Mouse (Mus musculus) lung, postnatal 36 days (tissue): ENCODE data around the gene Prpf19.
A peak's percentile ranks its signal among the peaks of the same experiment; 100 is the strongest.

Experiments
- DNase-seq: peaks from one replicate; pipeline ENCODE4 v3.0.0; 2022; ENCODE audit warnings: mixed read lengths

Gene Prpf19

DNA sequence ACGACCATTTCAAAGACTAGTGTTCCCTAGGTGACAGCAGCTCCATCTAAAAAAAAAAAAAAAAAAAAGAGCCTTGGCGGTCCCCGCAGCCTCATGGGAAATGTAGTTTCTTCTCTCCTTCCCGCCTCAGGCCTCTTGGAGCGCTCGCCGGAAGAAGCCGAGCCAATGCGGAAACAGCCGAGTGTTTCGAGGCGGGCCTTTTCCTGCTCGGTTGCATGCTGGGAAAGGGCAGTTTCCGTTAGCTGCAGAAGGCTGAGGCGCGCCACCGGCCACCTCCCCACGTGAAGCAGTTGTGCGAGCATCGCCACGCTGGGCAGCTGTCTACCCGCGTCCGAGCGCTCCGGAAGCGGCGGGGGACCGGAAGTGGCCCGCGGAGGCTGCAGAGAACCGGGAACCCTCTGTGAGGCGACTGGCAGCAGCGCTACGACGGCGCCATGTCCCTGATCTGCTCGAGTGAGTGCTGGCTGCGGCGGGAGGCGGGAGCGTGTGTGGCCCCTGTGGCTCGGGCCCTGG is at the start of gene Prpf19:
Gene Prpf19 (plus strand): TSS at position 216 of the 513 bp plus-strand sequence.
- DNase-seq: peak; percentile 98

DNA sequence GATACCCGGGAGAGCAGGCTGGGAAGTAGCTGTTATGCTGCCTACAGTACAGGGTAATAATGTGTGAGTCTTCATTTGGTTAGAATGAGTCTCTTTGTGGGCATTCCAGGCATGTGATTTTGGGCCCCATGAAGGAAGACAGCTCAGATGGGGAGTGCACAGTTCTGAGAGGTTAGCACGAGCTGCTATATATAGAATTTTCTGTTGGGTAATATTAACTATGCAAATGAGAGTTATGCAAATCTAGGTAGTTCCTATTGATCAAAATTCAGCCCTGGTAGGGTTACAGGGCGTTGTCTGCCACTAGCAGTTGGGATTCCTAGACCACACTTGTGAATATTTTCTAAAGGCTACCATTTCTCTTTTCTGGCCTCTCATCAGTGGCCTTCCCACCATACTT is 49.6 kb upstream of the Prpf19 start:
- DNase-seq: no peak

DNA sequence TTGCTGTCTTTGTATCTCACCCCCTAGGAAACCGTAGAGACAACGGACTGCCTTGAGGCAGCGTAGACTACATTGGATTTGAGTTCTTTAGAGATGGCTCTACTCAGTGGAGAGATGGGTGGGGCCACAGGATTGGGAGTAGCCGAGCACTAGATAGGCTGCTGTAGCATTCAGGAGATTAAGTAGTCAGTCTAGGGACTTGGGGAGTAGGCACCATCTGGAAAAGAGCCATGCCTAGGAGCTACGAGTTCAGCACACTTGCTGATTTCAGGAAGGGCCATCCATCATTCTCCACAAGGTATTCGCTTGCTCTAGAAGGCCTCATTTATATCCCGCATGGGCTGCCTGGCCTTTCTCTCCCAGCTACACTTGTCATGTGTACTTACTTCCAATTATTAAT is 48.9 kb upstream of the Prpf19 start:
- no peak for DNase-seq

DNA sequence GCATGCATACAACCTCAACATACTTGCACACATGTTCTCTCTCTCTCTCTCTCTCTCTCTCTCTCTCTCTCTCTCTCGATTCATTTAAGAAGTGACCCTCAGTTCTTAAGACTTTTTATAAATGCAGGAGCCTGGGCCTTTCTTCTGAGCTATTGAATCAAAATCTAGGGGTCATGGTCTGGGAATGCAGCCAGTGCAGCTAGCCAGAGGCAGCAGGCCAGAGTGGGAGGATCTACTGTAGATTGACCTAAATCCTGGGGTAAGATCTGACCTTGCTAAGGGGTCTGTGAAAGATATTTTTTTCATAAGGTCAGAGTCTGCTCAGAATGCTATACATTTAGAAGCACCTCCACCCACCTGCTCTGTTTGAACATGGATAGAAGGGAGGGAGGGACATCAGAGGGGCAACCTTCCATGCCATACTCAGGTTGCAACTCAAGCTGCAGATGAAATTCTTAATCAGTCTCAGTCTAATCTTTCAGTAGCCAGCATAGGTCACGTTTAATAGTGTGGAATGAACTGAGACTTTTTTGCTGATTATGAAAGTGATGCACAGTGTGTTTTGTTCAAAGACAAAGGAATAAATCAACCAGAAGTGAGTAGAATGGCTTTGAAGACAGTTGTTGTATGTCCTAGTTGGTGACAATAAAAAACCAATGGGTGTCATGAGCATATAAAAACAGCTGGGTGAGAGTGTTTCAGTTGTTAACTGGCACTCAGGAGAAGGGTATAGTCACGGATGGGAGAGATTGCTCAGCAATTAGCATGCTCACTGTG is 47.5 kb upstream of the Prpf19 start:
- DNase-seq: no peak

DNA sequence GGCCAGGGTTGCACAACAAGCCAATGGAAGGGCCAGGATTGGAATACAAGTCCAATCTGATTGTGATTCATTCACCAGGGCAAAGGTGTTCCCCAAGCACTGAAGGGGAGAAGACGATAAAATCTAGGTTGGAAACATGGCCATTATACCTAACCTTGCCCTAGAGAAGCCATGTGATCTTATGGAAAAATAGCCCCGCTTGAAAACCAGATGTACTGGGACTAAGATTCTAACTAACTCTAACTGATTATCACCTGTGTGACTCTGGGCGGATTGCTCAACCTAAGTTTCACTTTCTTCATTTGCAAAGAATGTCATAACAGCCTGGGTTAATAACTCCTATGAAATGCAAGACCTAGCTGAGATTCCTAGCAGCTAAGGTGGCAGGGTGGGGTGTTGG is 39.6 kb upstream of the Prpf19 start:
- DNase-seq: no peak

GRCm38 (mm10) chr19:10856520-10856919 is 38.5 kb upstream of the Prpf19 start:
- no peak for DNase-seq

GRCm38 (mm10) chr19:10860072-10860497 is 34.9 kb upstream of the Prpf19 start:
- DNase-seq: no peak

- no peak for DNase-seq
Measured at GRCm38 (mm10) chr19:10866351-10866750, 28.7 kb upstream of the Prpf19 start.

DNA sequence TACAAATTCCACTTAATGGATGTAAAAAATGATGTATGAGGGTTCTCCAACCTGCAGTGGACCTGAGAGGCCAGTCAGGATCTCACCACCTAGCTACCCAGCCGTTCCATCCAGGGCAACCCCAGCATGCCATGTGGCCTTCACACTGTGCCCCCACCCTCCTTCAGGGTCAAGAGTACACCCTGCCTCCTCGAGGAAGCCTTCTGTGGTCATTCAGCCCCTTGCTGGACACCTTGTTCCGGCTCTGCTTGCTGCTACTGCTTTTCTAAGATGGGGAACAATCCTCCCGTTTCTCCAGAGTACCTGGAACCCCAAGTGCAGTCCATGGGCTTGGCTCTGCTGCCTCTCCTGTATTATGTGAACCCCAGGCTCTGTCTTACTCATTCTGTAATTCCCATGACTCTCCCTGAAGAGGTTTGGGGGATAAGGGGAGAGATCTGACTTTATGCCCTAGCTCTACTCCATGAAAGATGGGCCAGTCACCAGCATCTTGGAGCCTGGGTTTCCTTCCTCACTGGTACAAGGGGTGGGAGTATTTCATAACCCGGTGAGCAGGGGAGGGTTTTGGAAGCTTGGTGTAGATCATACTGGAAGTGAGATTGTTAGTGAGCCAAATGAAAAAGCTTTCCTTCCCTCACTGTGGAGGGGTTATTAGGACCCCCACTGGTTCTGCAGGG is 26.9 kb upstream of the Prpf19 start:
- DNase-seq: no peak

DNA sequence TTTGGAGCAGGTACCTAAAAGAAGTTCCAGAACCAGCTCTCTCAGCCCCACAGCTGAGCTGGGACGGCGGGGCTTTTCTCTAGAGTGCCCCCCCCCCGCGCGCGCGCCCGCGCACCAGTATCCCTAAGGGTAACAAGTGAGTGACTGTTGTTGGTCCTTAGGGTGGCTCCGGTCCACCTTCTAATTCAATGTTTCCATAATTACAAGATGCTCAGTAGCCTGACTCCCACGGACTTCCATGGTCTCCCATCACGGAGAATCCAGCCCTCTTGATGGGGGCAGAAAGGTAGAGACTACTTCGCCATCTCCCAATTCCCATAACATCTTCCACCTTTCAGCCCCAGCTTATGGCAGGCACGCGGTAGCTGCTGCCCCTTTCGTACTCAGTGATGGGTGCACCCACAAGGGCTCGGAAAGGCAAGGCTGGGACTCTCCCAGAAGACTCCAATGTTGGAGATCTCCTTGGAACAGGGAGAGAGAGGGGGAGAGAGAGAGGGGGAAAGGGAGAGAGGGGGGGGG is 26.3 kb upstream of the Prpf19 start:
- DNase-seq: no peak

DNA sequence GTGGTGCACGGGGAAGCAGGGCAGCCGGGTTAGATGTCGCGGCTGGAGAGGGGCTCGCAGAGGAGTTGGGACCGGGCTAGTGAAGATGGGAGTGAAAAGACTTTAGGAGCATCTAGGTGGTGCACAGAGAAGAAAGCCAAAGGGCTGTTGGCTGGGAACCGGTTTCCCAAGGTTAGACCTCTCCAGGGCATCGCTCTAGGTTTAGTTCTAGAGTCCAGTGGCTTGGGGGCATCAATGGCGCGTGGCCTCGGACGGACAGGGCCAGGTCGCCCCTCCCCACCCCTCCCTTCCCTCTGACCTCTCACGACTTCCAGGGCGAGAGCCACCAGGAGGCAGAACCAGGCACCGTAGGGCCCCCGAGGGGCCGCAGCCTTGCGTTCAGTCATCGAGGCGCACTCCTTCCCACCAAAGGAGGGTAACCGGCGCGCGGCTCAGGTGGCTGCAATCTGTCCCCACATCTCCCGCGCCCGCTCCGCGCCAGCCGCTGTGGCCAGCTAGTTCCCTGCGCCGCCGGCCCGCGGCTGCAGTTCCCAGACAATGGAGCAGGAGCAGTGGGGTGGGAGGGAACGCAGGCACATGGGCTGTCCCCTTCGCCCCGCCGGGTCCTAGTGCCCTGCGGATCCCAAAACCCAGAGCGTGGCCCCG is 25.7 kb upstream of the Prpf19 start:
- DNase-seq: peak; percentile 80

GRCm38 (mm10) chr19:10869886-10870527 is 25.0 kb upstream of the Prpf19 start, which contains the start of gene Tmem132a:
Tmem132a (minus strand) TSS chr19:10869940.
- DNase-seq: peak; percentile 70

DNA sequence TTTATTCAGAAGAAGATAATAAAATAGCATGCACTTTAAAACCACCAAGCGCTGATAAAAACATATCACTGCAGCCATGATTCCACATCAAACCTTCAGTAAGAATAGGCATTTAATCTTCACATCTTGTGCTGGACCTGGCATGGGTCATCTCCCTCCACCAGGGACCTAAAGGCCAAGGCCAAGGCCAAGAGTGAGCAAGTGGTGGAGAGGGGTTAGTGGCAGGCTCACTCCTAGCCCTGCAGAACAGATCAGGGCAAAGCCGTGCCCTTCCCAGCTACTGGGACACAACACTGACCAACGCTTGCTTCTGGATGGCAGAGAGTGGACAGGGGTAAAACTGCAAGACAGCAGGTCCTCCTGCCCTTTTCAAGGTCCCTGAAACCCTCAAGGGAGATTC is 24.4 kb upstream of the Prpf19 start:
- DNase-seq: no peak

GRCm38 (mm10) chr19:10871328-10871961 is 23.6 kb upstream of the Prpf19 start:
- DNase-seq: no peak

DNA sequence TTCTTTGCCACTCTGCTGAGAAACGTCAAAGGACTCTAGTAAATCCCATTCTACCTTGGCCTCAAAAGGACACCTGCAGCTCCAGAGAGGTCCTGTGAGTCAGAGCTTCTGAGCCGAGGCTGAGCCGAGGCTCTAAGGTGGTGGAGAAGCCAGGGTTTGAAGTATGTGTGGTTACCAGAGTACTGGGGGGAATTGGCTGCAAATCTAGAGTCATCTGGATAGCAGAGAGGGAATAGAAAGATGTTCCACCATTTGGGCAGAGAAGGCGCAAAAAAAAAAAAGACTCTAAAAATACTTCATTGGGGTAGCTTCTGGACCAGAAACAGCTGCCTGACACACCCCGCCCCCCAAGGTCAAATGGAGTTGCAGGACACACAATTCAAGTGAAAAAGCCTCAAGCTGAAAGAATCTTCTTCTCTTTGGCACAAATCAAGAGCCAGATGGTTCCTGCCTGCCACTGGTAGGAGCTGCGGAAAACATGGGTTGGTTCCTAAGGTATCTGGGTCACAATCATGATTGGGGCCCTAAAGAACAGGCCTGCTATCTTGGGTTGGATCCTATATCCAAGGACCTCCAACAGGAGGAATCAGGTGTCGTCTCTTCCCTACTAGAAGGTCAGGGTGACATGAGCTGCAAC is 16.7 kb upstream of the Prpf19 start:
- peak; percentile 60 for DNase-seq

GRCm38 (mm10) chr19:10880085-10880974 is 14.7 kb upstream of the Prpf19 start:
- DNase-seq: peak; percentile 88

GRCm38 (mm10) chr19:10880975-10881425 is 14.0 kb upstream of the Prpf19 start:
- no peak for DNase-seq

DNA sequence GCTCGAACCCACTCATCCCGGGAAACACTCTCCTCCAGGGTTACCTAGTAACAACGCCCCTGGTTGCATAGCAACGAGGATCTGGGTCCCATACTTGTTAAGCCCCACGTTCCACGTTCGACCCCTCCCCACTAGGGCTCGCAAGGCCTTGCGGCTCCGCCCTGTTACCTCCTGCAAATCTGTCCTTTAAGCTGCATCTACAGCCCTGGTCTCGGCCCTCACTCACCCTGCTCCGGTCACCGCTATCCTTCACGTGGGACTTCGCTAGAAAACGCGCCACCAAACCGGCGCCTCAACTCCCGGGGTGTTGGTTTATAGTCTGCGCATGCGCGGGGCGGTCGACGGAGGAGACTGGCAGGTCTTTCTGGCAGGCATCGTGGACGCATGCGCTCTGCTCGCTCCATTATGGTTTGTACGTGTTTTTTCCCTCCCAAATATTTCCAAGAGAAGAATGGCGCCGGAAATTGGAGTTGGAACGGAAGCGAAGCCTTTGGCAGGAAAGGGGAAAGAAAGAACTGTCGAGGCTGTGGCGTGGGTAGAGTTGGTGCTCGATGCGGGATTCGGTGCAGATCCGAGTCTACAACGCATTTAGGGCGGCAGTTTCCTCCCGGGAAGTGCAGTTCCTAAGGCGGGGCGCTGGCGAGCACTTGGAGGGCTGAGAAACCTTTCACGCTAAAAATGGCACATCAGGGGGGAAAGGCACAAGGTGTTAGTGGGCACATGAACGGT is 13.4 kb upstream of the Prpf19 start, which contains the start of gene Tmem109:
Gene Tmem109 (minus strand): TSS at position 576 of the 729 bp plus-strand sequence.
- DNase-seq: peak; percentile 96

DNA sequence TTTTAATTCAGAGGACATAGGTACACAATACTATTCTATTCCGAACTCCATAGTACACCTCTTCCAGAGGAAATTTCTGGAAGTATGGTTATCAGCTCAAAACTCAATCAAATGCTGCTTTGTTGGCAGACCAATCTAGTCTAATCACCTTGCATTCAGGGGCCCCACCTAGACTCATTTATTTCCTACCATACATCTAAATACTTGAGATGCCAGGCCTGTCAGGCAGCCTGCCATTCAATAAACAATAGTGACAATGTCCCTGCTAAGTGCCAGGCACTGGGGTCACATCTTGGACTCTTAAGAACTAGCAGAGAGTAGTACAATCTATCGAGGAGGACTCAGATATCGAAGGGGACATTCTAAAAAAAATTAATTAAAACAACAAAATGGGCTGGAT is 2.8 kb upstream of the Prpf19 start:
- peak; percentile 59 for DNase-seq

DNA sequence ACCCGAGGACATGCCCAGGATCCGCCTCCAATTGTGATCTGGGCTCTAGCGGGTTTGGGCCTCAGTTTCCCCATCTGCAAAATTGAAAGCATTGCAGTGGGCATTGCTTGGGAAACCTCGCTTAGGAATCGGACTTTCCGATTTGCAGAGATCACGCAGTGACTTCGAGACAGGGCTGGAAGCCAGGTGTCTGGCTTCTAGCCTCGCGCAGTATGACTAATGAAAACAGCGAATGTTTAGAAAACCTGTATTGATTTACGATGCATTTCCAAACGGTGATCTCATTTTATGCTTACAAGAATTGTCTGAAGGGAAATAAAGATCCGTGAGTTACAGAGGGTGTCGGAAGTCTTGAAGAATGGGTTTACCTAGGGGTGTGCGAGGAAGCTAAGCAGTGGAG is 677 bp downstream of the Prpf19 start:
- no peak for DNase-seq
